Mouse (Mus musculus) lung, postnatal 0 days (tissue): ENCODE results near the gene Trim47.

Experiments
- CTCF ChIP-seq: IDR thresholded peaks from 2 replicates; pipeline ENCODE4 v1.5.1; 2016; ENCODE audit warnings: antibody characterized with exemption, mild to moderate bottlenecking
- EP300 ChIP-seq: IDR thresholded peaks from 2 replicates; pipeline ENCODE4 v1.6.1; 2016; ENCODE audit warnings: antibody characterized with exemption, mild to moderate bottlenecking, control low read depth

DNA sequence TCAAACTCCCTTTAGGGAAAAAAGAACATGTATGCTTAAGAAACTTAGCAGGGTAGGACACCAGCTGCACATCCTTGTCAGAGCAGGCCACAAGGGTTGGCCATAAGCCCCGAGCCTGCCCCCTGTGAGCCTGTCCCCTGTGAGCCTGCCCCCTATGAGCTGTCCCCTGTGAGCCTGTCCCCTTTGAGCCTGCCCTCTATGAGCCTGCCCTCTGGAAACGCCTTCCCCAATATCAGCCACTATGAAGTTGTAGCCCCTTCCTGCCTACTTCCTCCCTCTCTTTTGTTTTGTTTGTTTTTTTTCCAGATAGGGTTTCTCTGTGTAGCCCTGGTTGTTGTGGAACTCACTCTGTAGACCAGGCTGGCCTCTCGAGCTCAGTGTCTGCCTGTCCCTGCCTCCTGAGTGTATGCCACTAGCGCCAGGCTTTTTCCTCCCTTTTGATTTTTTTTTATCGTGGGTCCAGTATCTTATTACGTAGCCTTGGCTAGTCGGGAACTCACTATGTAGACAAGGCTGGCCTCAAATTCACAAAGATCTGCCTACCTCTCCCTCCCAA, 52.5 kb downstream of the Trim47 start:
- TF ChIP-seq CTCF (no peak), EP300 (no peak)
